Mouse (Mus musculus) monocyte, adult 5-6 weeks (primary cell): ENCODE data around the gene Cadps. TPM values are rescaled to one million over a fixed set of nuclear protein-coding genes. Genes with fewer than 3 reads are reported as not detected.

Experiments used
- ATAC-seq: fragments of 153-309, 156-312 bp; replicated peaks from 2 replicates; pipeline ENCODE4 v1.8.0; 2017; ENCODE audit warnings: mild to moderate bottlenecking; ENCODE audit not compliant: low TSS enrichment, insufficient number of reproducible peaks, severe bottlenecking, poor library complexity, low FRiP score
- total RNA-seq: library from RNA; stranded (forward); fragments of 200-1000, 200-491, 200-594 nt; gene quantifications from 3 replicates; pipeline ENCODE4 v1.2.3, GENCODE M21; 2017

Gene Cadps
- total RNA-seq, 1 experiment from 2014 or later: not detected

GRCm38 (mm10) chr14:12337998-12338809 lies 484.7 kb downstream of the Cadps start:
- ATAC-seq: no peak

GRCm38 (mm10) chr14:12337421-12337997 lies 485.4 kb downstream of the Cadps start:
- no peak for ATAC-seq

- ATAC-seq: no peak
Observed at GRCm38 (mm10) chr14:12334925-12335324, 488.0 kb downstream of the Cadps start.

GRCm38 (mm10) chr14:12333622-12334021 lies 489.3 kb downstream of the Cadps start:
- ATAC-seq: no peak
